Mouse (Mus musculus): ENCODE measurements at regions not wholly inside any gene's neighbourhood (a gene's known extent, or its start where the extent isn't known, plus 50 kb on each side); places are given as distances from the start of the nearest gene placed in this dataset.
A peak's percentile ranks its signal among the peaks of the same experiment; 100 is the strongest.

DNA sequence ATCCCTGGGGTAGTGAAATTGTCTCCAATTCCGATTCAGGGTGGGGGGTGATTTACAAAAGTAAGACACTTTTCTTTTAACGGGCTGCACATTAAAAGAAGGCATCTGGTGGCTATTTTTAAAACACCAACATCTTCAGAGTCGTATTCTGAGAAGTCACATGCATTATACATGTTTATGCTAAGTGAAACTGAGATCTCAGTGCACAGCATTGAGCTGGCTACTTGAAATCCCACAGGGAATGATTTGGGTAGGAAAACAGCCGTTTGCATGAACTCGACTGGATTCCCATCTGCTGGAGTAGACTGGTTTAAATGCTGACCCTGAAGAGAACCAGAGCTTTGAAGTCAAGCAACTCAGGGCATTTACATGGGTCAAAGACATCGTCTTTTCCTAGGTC lies 84.0 kb upstream of the Slc28a3 start:
- Histone ChIP-seq H3K4me1 (ENCODE audit: control insufficient read depth, insufficient read depth, low read length) (no peaks in the 10 kb centered on the region; the same call in none of the 2 replicates), H3K27me3 (ENCODE audit: control insufficient read depth, insufficient read depth, low read length) (no peaks in the 10 kb centered on the region), H3K9me3 (ENCODE audit: control insufficient read depth, low read length) (no peaks in the 10 kb centered on the region), H3K4me2 (ENCODE audit: low read depth) (no peak overlapping the region), H3K36me3 (ENCODE audit: control insufficient read depth, insufficient read depth, low read length) (no peaks in the 10 kb centered on the region), H3K9ac (ENCODE audit: low read length) (no peak overlapping the region), H3K4me3 (ENCODE audit: low read depth, low read length) (no peak overlapping the region), H3K27ac (ENCODE audit: low read depth, low read length) (no peak overlapping the region)
- WGBS, result 43% methylated on average over 6 of the region's 6 CpGs
- DNase-seq (ENCODE audit: low spot score) (peak; percentile 14), ATAC-seq (ENCODE audit: insufficient read depth, low FRiP score, low TSS enrichment) (no peak)

DNA sequence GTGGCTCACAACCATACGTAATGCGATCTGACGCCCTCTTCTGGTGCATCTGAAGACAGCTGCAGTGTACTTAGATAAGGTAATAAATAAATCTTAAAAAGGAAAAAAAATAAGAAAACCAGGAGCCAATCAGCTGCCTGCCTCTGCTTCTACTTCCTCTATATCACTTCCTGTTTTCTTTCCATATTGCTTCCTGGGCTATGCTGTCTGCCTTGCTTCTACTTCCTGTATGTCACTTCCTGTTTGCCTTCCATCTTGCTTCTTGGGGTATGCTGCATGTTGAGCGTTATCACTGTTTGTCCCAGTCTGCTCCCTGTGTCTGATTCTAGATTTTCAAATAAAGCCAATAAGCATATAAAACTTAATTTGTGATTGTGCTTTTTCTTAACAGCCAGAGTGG lies 85.3 kb upstream of the Slc28a3 start:
- DNase-seq (ENCODE audit: low spot score) (no peak), ATAC-seq (ENCODE audit: insufficient read depth, low FRiP score, low TSS enrichment) (no peak)
- no peaks in the 10 kb centered on the region; the same call in none of the 2 replicates for H3K4me1 ChIP-seq (ENCODE audit: control insufficient read depth, insufficient read depth, low read length)
- no peak overlapping the region for H3K27ac ChIP-seq (ENCODE audit: low read depth, low read length)
- H3K4me3 ChIP-seq (ENCODE audit: low read depth, low read length), result no peak overlapping the region
- H3K9ac ChIP-seq (ENCODE audit: low read length), result no peak overlapping the region
- WGBS, result 86% methylated on average over 4 of the region's 4 CpGs
- no peaks in the 10 kb centered on the region for H3K9me3 ChIP-seq (ENCODE audit: control insufficient read depth, low read length)
- no peaks in the 10 kb centered on the region for H3K27me3 ChIP-seq (ENCODE audit: control insufficient read depth, insufficient read depth, low read length)
- no peaks in the 10 kb centered on the region for H3K36me3 ChIP-seq (ENCODE audit: control insufficient read depth, insufficient read depth, low read length)
- H3K4me2 ChIP-seq (ENCODE audit: low read depth), result no peak overlapping the region

DNA sequence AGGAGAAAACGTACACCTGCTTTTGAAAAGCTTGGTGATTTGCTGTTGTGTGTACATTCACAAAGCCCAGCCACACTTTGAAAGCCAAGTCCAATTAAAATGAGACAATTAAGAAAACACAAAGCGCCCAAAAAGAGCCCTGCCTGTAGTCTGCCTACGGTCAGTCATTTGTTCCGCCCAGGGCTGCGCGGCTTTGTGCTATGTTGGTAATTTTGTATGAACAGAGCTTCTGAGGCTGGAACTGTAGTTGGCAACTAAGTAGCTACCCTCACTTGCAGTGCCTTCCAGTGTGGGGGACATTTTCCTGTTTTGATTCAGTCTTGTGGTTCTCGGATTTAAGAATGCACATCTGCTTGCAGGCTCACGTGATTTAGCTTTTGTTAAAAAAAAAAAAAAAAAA lies 89.3 kb upstream of the Slc28a3 start:
- no peak overlapping the region for H3K27ac ChIP-seq (ENCODE audit: low read depth, low read length)
- no peaks in the 10 kb centered on the region for H3K36me3 ChIP-seq (ENCODE audit: control insufficient read depth, insufficient read depth, low read length)
- no peaks in the 10 kb centered on the region for H3K27me3 ChIP-seq (ENCODE audit: control insufficient read depth, insufficient read depth, low read length)
- H3K9ac ChIP-seq (ENCODE audit: low read length), result no peak overlapping the region
- H3K4me3 ChIP-seq (ENCODE audit: low read depth, low read length), result no peak overlapping the region
- no peaks in the 10 kb centered on the region for H3K4me1 ChIP-seq (ENCODE audit: control insufficient read depth, insufficient read depth, low read length)
- WGBS, result 88% methylated on average over 8 of the region's 8 CpGs
- no peaks in the 10 kb centered on the region for H3K9me3 ChIP-seq (ENCODE audit: control insufficient read depth, low read length)
- DNase-seq (ENCODE audit: low spot score) (no peak), ATAC-seq (ENCODE audit: insufficient read depth, low FRiP score, low TSS enrichment) (no peak)
- H3K4me2 ChIP-seq (ENCODE audit: low read depth), result no peak overlapping the region

DNA sequence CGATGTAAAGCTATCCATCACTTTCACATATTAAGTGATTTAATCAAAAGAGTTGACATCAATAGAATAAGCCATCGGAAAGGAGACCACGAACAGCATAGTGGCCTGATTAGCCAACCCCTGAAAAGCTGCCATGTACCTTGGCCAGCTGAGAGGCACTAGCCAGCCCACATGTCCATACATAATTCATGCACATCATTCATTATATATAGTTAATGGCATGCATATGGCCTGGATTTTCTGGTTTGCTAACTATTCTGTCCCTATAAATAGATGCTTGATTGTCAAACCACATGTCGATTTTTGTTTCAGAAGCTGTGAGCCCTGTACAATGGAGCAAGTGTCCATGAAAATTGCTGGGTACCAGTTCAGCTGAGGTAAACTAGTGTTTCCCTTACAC lies 93.5 kb upstream of the Slc28a3 start:
- Histone ChIP-seq H3K4me1 (ENCODE audit: control insufficient read depth, insufficient read depth, low read length) (no peaks in the 10 kb centered on the region), H3K9ac (ENCODE audit: low read length) (no peak overlapping the region), H3K4me2 (ENCODE audit: low read depth) (no peak overlapping the region), H3K27ac (ENCODE audit: low read depth, low read length) (no peak overlapping the region), H3K9me3 (ENCODE audit: control insufficient read depth, low read length) (no peaks in the 10 kb centered on the region), H3K27me3 (ENCODE audit: control insufficient read depth, insufficient read depth, low read length) (no peaks in the 10 kb centered on the region), H3K4me3 (ENCODE audit: low read depth, low read length) (no peak overlapping the region), H3K36me3 (ENCODE audit: control insufficient read depth, insufficient read depth, low read length) (no peaks in the 10 kb centered on the region)
- ATAC-seq (ENCODE audit: insufficient read depth, low FRiP score, low TSS enrichment), result no peak
- no peak for DNase-seq (ENCODE audit: low spot score)
- 54% methylated on average over 4 of the region's 4 CpGs for WGBS

DNA sequence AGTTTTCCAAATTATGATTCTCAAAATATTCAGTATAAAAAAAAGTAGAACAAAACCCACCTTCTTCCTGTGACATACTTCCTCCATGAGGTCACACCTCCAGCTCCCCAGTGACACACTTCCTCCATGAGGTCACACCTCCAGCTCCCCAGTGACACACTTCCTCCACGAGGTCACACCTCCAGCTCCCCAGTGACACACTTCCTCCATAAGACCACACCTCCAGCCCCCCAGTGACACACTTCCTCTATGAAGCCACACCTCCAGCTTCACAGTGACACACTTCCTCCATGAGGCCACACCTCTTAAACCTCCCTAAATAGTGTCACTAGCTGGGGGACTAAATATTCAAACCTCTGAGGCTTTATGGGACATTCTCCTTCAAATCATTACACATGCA lies 89.8 kb upstream of the Ntrk2 start:
- Histone ChIP-seq H3K4me3 (ENCODE audit: low read depth, low read length) (no peak overlapping the region), H3K4me2 (ENCODE audit: low read depth) (no peak overlapping the region), H3K9me3 (ENCODE audit: control insufficient read depth, low read length) (no peaks in the 10 kb centered on the region), H3K27ac (ENCODE audit: low read depth, low read length) (no peak overlapping the region), H3K27me3 (ENCODE audit: control insufficient read depth, insufficient read depth, low read length) (no peaks in the 10 kb centered on the region), H3K4me1 (ENCODE audit: control insufficient read depth, insufficient read depth, low read length) (no peaks in the 10 kb centered on the region), H3K9ac (ENCODE audit: low read length) (no peak overlapping the region), H3K36me3 (ENCODE audit: control insufficient read depth, insufficient read depth, low read length) (no peaks in the 10 kb centered on the region)
- ATAC-seq (ENCODE audit: insufficient read depth, low FRiP score, low TSS enrichment) (no peak), DNase-seq (ENCODE audit: low spot score) (no peak)
- WGBS, result 96% methylated on average over 1 of the region's 1 CpGs

DNA sequence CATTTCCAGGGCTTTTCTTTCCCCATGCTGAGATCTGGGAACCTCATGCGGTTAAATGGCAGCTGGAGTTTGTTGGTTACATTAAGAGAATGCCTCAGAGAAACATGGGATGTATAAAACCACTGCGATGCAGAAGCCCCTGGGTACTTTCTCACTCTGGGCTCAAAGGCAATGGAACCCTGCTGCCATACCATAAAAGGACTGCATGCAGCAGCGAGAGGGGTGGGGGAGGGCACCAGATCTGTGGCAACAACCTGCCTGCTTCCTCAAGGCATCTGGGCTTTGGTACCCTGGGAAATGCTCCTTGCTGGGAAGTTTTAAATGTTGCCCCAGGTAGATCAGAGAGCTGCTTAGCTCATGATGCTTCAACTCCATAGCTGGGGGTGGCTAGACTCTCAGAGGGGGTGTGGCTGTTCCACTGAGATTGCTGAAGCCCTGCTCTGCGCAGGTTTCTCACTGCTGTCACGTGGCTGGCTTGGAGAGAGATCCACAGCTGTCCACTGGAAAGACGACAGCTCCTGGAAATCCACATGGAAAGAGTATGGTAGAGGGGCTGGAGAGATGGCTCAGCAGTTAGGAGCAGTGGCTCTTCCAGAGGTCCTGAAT lies 75.8 kb upstream of the Ntrk2 start:
- Histone ChIP-seq H3K9me3 (ENCODE audit: control insufficient read depth, low read length) (no peaks in the 10 kb centered on the region), H3K4me2 (ENCODE audit: low read depth) (no peak overlapping the region; the same call in 1 of the 2 replicates), H3K36me3 (ENCODE audit: control insufficient read depth, insufficient read depth, low read length) (no peaks in the 10 kb centered on the region), H3K27me3 (ENCODE audit: control insufficient read depth, insufficient read depth, low read length) (no peaks in the 10 kb centered on the region), H3K4me1 (ENCODE audit: control insufficient read depth, insufficient read depth, low read length) (no peaks in the 10 kb centered on the region), H3K27ac (ENCODE audit: low read depth, low read length) (no peak overlapping the region), H3K4me3 (ENCODE audit: low read depth, low read length) (no peak overlapping the region), H3K9ac (ENCODE audit: low read length) (no peak overlapping the region)
- DNase-seq (ENCODE audit: low spot score), result peak; percentile 16
- ATAC-seq (ENCODE audit: insufficient read depth, low FRiP score, low TSS enrichment), result no peak
- 20% methylated on average over 6 of the region's 6 CpGs for WGBS

DNA sequence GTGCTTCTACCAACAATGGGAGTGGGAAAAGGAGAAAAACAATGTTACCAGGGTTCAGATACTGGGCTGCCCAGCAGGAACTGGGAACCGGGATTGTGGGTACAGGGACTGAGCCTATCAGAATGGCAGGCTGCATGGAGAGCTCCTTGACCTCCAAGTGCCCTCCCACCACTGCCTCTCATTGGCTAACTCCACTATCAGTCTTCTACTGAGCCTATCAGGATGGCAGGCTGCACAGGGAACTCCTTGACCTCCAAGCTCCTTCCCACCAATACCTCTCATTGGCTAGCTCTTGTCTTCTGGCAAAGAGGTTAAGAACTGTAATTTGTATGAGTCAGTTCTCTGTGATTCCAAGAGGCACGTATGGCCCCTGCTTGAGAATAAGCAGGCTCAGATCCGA lies 73.6 kb upstream of the Ntrk2 start:
- no peaks in the 10 kb centered on the region for H3K4me1 ChIP-seq (ENCODE audit: control insufficient read depth, insufficient read depth, low read length)
- ATAC-seq (ENCODE audit: insufficient read depth, low FRiP score, low TSS enrichment), result no peak
- WGBS, result 91% methylated on average over 3 of the region's 3 CpGs
- H3K27ac ChIP-seq (ENCODE audit: low read depth, low read length), result no peak overlapping the region
- H3K9ac ChIP-seq (ENCODE audit: low read length), result no peak overlapping the region
- H3K9me3 ChIP-seq (ENCODE audit: control insufficient read depth, low read length), result no peaks in the 10 kb centered on the region
- H3K4me3 ChIP-seq (ENCODE audit: low read depth, low read length), result no peak overlapping the region
- no peak for DNase-seq (ENCODE audit: low spot score)
- H3K27me3 ChIP-seq (ENCODE audit: control insufficient read depth, insufficient read depth, low read length), result no peaks in the 10 kb centered on the region
- H3K4me2 ChIP-seq (ENCODE audit: low read depth), result no peak overlapping the region
- H3K36me3 ChIP-seq (ENCODE audit: control insufficient read depth, insufficient read depth, low read length), result no peaks in the 10 kb centered on the region

DNA sequence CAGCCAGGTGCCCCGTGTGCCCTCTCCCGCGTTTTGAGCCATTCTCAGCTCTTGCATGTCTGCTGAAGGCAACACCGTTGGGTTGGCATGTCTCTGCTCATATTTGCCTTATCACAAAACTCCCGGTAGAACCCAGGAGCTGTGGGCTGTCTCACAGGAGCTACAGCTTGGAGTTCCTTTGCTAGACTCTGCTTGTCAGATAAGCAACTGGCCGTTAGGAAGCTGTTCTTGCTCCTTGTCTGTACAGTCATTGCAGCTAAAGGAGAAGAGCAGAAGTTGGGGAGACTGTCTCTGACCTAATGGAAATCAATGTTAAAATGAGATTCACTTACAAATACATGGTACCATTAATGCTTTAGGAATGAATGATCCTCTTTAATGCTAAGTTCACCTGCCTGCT lies 72.8 kb upstream of the Ntrk2 start:
- no peak overlapping the region for H3K4me2 ChIP-seq (ENCODE audit: low read depth)
- no peak overlapping the region for H3K27ac ChIP-seq (ENCODE audit: low read depth, low read length)
- no peak overlapping the region for H3K9ac ChIP-seq (ENCODE audit: low read length)
- H3K4me3 ChIP-seq (ENCODE audit: low read depth, low read length), result no peak overlapping the region
- DNase-seq (ENCODE audit: low spot score) (no peak), ATAC-seq (ENCODE audit: insufficient read depth, low FRiP score, low TSS enrichment) (no peak)
- H3K4me1 ChIP-seq (ENCODE audit: control insufficient read depth, insufficient read depth, low read length), result no peaks in the 10 kb centered on the region
- WGBS, result 90% methylated on average over 6 of the region's 6 CpGs
- no peaks in the 10 kb centered on the region for H3K9me3 ChIP-seq (ENCODE audit: control insufficient read depth, low read length)
- H3K27me3 ChIP-seq (ENCODE audit: control insufficient read depth, insufficient read depth, low read length), result no peaks in the 10 kb centered on the region
- no peaks in the 10 kb centered on the region for H3K36me3 ChIP-seq (ENCODE audit: control insufficient read depth, insufficient read depth, low read length)

DNA sequence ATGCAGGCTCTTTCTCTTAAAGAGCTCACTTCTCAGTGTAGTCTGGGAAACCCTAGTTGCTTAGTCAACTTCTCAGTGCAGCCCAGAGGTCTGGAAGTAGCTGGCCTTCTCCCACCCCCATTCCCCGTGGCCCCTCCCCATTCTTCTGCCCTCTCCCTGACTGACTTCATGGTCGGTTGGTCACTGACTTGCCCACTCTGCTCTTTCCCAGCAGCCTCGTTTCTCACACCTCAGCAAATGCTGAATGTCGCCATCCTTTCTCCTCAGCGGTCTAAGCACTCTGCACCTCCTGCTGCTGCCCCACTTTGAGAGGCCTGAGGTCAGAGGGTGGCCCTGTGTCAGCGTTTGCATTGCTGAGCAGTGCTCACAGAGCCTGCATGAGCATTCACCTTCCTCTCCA lies 70.8 kb upstream of the Ntrk2 start:
- no peaks in the 10 kb centered on the region for H3K4me1 ChIP-seq (ENCODE audit: control insufficient read depth, insufficient read depth, low read length)
- H3K27me3 ChIP-seq (ENCODE audit: control insufficient read depth, insufficient read depth, low read length), result no peaks in the 10 kb centered on the region
- no peaks in the 10 kb centered on the region for H3K9me3 ChIP-seq (ENCODE audit: control insufficient read depth, low read length)
- WGBS, result 18% methylated on average over 6 of the region's 6 CpGs
- no peaks in the 10 kb centered on the region for H3K36me3 ChIP-seq (ENCODE audit: control insufficient read depth, insufficient read depth, low read length)
- H3K9ac ChIP-seq (ENCODE audit: low read length), result no peak overlapping the region
- DNase-seq (ENCODE audit: low spot score) (no peak), ATAC-seq (ENCODE audit: insufficient read depth, low FRiP score, low TSS enrichment) (no peak)
- no peak overlapping the region for H3K27ac ChIP-seq (ENCODE audit: low read depth, low read length)
- no peak overlapping the region for H3K4me2 ChIP-seq (ENCODE audit: low read depth)
- no peak overlapping the region for H3K4me3 ChIP-seq (ENCODE audit: low read depth, low read length)
